Mouse (Mus musculus): ENCODE data around the gene Psme3. TPM values are rescaled to one million over a fixed set of nuclear protein-coding genes. Genes with fewer than 3 reads are reported as not detected.

The Psme3 gene
- total and polyA plus RNA-seq, 2 experiments from 2014 or later, result 44.7 to 52.0 TPM

GRCm38 (mm10) chr11:101302004-101302798 lies 13.8 kb upstream of the Psme3 start, which contains the start of gene Becn1:
TSS of gene Becn1 (minus strand) at chr11:101302286.
- no peaks in the 10 kb centered on the region for H3K27me3 ChIP-seq (ENCODE audit: control insufficient read depth, insufficient read depth, low read length)
- ATAC-seq (ENCODE audit: insufficient read depth, low read depth) (peak; percentile 95), DNase-seq (ENCODE audit: low spot score) (peak; percentile 92)
- peaks cover 11% of the 10 kb centered on the region for H3K4me1 ChIP-seq (ENCODE audit: control insufficient read depth, insufficient read depth)
- H3K4me3 ChIP-seq (ENCODE audit: low read depth, low read length), result peak within 1 kb of the TSS; percentile 93
- H3K36me3 ChIP-seq (replicated peaks; ENCODE audit: control insufficient read depth, insufficient read depth, low read length), result peaks cover 25% of the 10 kb centered on the region; the same call in 1 of the 2 replicates
- no peaks in the 10 kb centered on the region for H3K9me3 ChIP-seq (replicated peaks; ENCODE audit: control insufficient read depth, low read length)
- peak within 1 kb of the TSS; percentile 91 for H3K9ac ChIP-seq (replicated peaks; ENCODE audit: low read depth, low read length)
- peak within 1 kb of the TSS; percentile 74 for H3K27ac ChIP-seq (ENCODE audit: low read depth)
- H3K4me2 ChIP-seq (ENCODE audit: low read depth, low read length), result peak within 1 kb of the TSS; percentile 100
- peak; percentile 96 for TF ChIP-seq CTCF (IDR thresholded peaks at IDR 0.05; ENCODE audit: low read depth)
- no peak for TF ChIP-seq EP300 (IDR thresholded peaks at IDR 0.05; ENCODE audit: low read depth)
- WGBS, result 5% methylated on average over 39 of the region's 39 CpGs

- H3K4me1 ChIP-seq (ENCODE audit: control insufficient read depth, insufficient read depth), result no peaks in the 10 kb centered on the region
- H3K4me3 ChIP-seq (ENCODE audit: low read depth, low read length), result no peak overlapping the region
- no peak for TF ChIP-seq CTCF (IDR thresholded peaks at IDR 0.05; ENCODE audit: low read depth)
- TF ChIP-seq EP300 (IDR thresholded peaks at IDR 0.05; ENCODE audit: low read depth), result no peak
- H3K27ac ChIP-seq (ENCODE audit: low read depth), result no peak overlapping the region
- no peaks in the 10 kb centered on the region for H3K9me3 ChIP-seq (replicated peaks; ENCODE audit: control insufficient read depth, low read length)
- WGBS, result 22% methylated on average over 5 of the region's 5 CpGs
- H3K9ac ChIP-seq (replicated peaks; ENCODE audit: low read depth, low read length), result no peak overlapping the region
- no peak for ATAC-seq (ENCODE audit: insufficient read depth, low read depth)
- no peaks in the 10 kb centered on the region for H3K36me3 ChIP-seq (replicated peaks; ENCODE audit: control insufficient read depth, insufficient read depth, low read length)
- no peak overlapping the region for H3K4me2 ChIP-seq (ENCODE audit: low read depth, low read length)
- DNase-seq (ENCODE audit: low spot score), result no peak
- H3K27me3 ChIP-seq (ENCODE audit: control insufficient read depth, insufficient read depth, low read length), result no peaks in the 10 kb centered on the region
Measured at GRCm38 (mm10) chr11:101307744-101308143, 8.3 kb upstream of the Psme3 start.

GRCm38 (mm10) chr11:101311083-101311482 lies 4.9 kb upstream of the Psme3 start:
- H3K27ac ChIP-seq (ENCODE audit: low read depth), result no peak overlapping the region
- peaks cover 3% of the 10 kb centered on the region; the same call in 1 of the 2 replicates for H3K4me1 ChIP-seq (ENCODE audit: control insufficient read depth, insufficient read depth)
- DNase-seq (ENCODE audit: low spot score) (no peak), ATAC-seq (ENCODE audit: insufficient read depth, low read depth) (no peak)
- H3K36me3 ChIP-seq (replicated peaks; ENCODE audit: control insufficient read depth, insufficient read depth, low read length), result no peaks in the 10 kb centered on the region
- no peak overlapping the region for H3K4me3 ChIP-seq (ENCODE audit: low read depth, low read length)
- no peak for TF ChIP-seq CTCF (IDR thresholded peaks at IDR 0.05; ENCODE audit: low read depth)
- TF ChIP-seq EP300 (IDR thresholded peaks at IDR 0.05; ENCODE audit: low read depth), result no peak
- H3K27me3 ChIP-seq (ENCODE audit: control insufficient read depth, insufficient read depth, low read length), result no peaks in the 10 kb centered on the region
- no peaks in the 10 kb centered on the region for H3K9me3 ChIP-seq (replicated peaks; ENCODE audit: control insufficient read depth, low read length)
- no peak overlapping the region for H3K4me2 ChIP-seq (ENCODE audit: low read depth, low read length)
- H3K9ac ChIP-seq (replicated peaks; ENCODE audit: low read depth, low read length), result no peak overlapping the region
- WGBS, result 84% methylated on average over 3 of the region's 3 CpGs

- no peak for TF ChIP-seq CTCF (IDR thresholded peaks at IDR 0.05; ENCODE audit: low read depth)
- no peak for TF ChIP-seq EP300 (IDR thresholded peaks at IDR 0.05; ENCODE audit: low read depth)
Measured at GRCm38 (mm10) chr11:101312150-101312549, 3.9 kb upstream of the Psme3 start.

GRCm38 (mm10) chr11:101314567-101314966 lies 1.4 kb upstream of the Psme3 start:
- no peak for DNase-seq (ENCODE audit: low spot score)
- 100% methylated on average over 1 of the region's 1 CpGs for WGBS
- TF ChIP-seq EP300 (IDR thresholded peaks at IDR 0.05; ENCODE audit: low read depth) (no peak), CTCF (IDR thresholded peaks at IDR 0.05; ENCODE audit: low read depth) (no peak)
- H3K4me2 ChIP-seq (ENCODE audit: low read depth, low read length), result no peak overlapping the region
- no peak overlapping the region for H3K27ac ChIP-seq (ENCODE audit: low read depth)
- no peaks in the 10 kb centered on the region for H3K27me3 ChIP-seq (ENCODE audit: control insufficient read depth, insufficient read depth, low read length)
- peaks cover 14% of the 10 kb centered on the region for H3K36me3 ChIP-seq (replicated peaks; ENCODE audit: control insufficient read depth, insufficient read depth, low read length)
- H3K9me3 ChIP-seq (replicated peaks; ENCODE audit: control insufficient read depth, low read length), result no peaks in the 10 kb centered on the region
- H3K4me3 ChIP-seq (ENCODE audit: low read depth, low read length), result no peak overlapping the region
- H3K9ac ChIP-seq (replicated peaks; ENCODE audit: low read depth, low read length), result no peak overlapping the region
- H3K4me1 ChIP-seq (ENCODE audit: control insufficient read depth, insufficient read depth), result peaks cover 3% of the 10 kb centered on the region; the same call in 1 of the 2 replicates
- ATAC-seq (ENCODE audit: insufficient read depth, low read depth), result no peak

More at GRCm38 (mm10) chr11:101312150-101312549, 3.9 kb upstream of the Psme3 start:
- Histone ChIP-seq H3K4me3 (ENCODE audit: low read depth, low read length) (no peak overlapping the region), H3K27ac (ENCODE audit: low read depth) (no peak overlapping the region), H3K9ac (replicated peaks; ENCODE audit: low read depth, low read length) (no peak overlapping the region), H3K9me3 (replicated peaks; ENCODE audit: control insufficient read depth, low read length) (no peaks in the 10 kb centered on the region), H3K36me3 (replicated peaks; ENCODE audit: control insufficient read depth, insufficient read depth, low read length) (no peaks in the 10 kb centered on the region), H3K4me2 (ENCODE audit: low read depth, low read length) (no peak overlapping the region), H3K27me3 (ENCODE audit: control insufficient read depth, insufficient read depth, low read length) (no peaks in the 10 kb centered on the region), H3K4me1 (ENCODE audit: control insufficient read depth, insufficient read depth) (peaks cover 3% of the 10 kb centered on the region; the same call in 1 of the 2 replicates)
- DNase-seq (ENCODE audit: low spot score) (no peak), ATAC-seq (ENCODE audit: insufficient read depth, low read depth) (no peak)
- 27% methylated on average over 3 of the region's 3 CpGs for WGBS
